ENCODE assay signal across 13 mouse cellular contexts in the genomic region with DNA sequence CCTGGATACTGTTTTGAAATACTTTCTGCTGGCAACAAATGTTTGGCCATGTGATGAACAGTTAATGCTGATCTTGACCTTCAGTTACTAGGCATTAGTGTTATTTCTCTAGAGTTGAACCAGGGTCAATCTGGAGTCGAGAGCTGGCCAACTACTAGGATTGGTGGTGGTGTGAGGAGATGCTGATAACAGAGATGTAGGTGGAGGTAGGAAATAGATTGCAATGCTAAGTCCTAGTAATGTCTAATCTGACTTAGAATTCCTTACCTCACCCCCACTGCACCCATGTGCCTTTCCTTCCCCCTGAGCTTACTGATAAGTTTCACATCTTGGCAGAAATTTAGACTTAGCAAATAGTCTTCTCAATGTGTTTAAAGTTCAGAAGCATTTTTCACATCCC.
DNase-seq lines count a peak whose midpoint lies in the region; ATAC-seq lines count a peak whose summit lies in the region.
"Had no signal": no experiment of that assay in that cellular context is flagged by ENCODE, and none has a peak within 500 bp of the region (broad histone marks: within the 10 kb centered on the region; RNA-seq: fewer than 3 reads in every experiment).

No protein-coding gene starts in this region.

- ATAC-seq in megakaryocyte-erythroid progenitor cell, adult 5-6 weeks (replicated peaks; ENCODE audit: low FRiP score, low TSS enrichment, poor library complexity, severe bottlenecking), result peak; percentile 47; the same call in 1 of the 2 replicates
- ATAC-seq: forebrain, embryonic 13.5 days; forebrain, postnatal 0 days had no signal

- intact Hi-C loops in left cerebral cortex, postnatal 4 days (cut with DNase I), result no loop called here

- DNase-seq in heart, adult 11 months, result peak; percentile 85
- DNase-seq in heart, adult 9 months (ENCODE audit: low spot score in 2 of 2), result no peak
- peak; percentile 5 for DNase-seq in lung, postnatal 36 days
- DNase-seq in lung, postnatal 14 days, result no peak
- DNase-seq in left cerebral cortex, postnatal 4 days, result no peak
- DNase-seq: adrenal gland, postnatal 25 days; cerebellum, adult 2 months; cerebellum, postnatal 10 days; forebrain, postnatal 0 days; gastrocnemius, postnatal 14 days; heart, postnatal 10 days had no signal

Comparison
In these comparisons a context has a peak if more than half of its experiments do, and no peak if none do; other contexts are left out.
1. DNase-seq: peak in heart, adult 11 months (single experiment) and lung, postnatal 36 days (single experiment); none in heart, adult 9 months (0 of 2), lung, postnatal 14 days (single experiment) and left cerebral cortex, postnatal 4 days (single experiment).